Mouse (Mus musculus) heart, postnatal 0 days (tissue): ENCODE data around the gene Camk2d.

ENCODE experiments used
- CTCF ChIP-seq: IDR thresholded peaks from 2 replicates; pipeline ENCODE4 v1.5.1; 2016; ENCODE audit warnings: antibody characterized with exemption, control low read depth, low read depth
- EP300 ChIP-seq: IDR thresholded peaks from 2 replicates; pipeline ENCODE4 v1.6.1; 2016; ENCODE audit warnings: antibody characterized with exemption, low read depth

- TF ChIP-seq CTCF (no peak), EP300 (no peak)
These were observed 72.0 kb downstream of the Camk2d start for GRCm38 (mm10) chr3:126668123-126668522.
